Mouse (Mus musculus) ES-Bruce4 (cell line): ENCODE data around the gene Clk4. TPM values are rescaled to one million over a fixed set of nuclear protein-coding genes. Genes with fewer than 3 reads are reported as not detected.
A peak's percentile ranks its signal among the peaks of the same experiment; 100 is the strongest.

Experiments used
- H3K27ac ChIP-seq: 2 replicates; pipeline ENCODE4 v1.5.1; 2012; ENCODE audit warnings: low read length, inconsistent platforms; ENCODE audit not compliant: insufficient read depth
- H3K27me3 ChIP-seq: 2 replicates; pipeline ENCODE4 v1.6.1; 2012; ENCODE audit warnings: mild to moderate bottlenecking, low read length, inconsistent platforms; ENCODE audit not compliant: control insufficient read depth, poor library complexity, insufficient read depth, severe bottlenecking
- H3K36me3 ChIP-seq: 2 replicates; pipeline ENCODE4 v1.6.1; 2012; ENCODE audit warnings: inconsistent platforms, mild to moderate bottlenecking, low read length, moderate library complexity; ENCODE audit not compliant: control insufficient read depth, poor library complexity, insufficient read depth, severe bottlenecking
- H3K4me1 ChIP-seq: one replicate; pipeline ENCODE4 v1.8.1; 2011; ENCODE audit warnings: low read length; ENCODE audit not compliant: control insufficient read depth, insufficient read depth
- H3K4me3 ChIP-seq: 2 replicates; pipeline ENCODE4 v1.5.1; 2011; ENCODE audit warnings: low read depth, mild to moderate bottlenecking, low read length
- H3K9ac ChIP-seq: 2 replicates; pipeline ENCODE4 v1.6.1; 2012; ENCODE audit warnings: low read depth, mild to moderate bottlenecking, inconsistent platforms; ENCODE audit not compliant: poor library complexity, severe bottlenecking
- H3K9me3 ChIP-seq: replicated peaks from 2 replicates; pipeline ENCODE4 v1.6.1; 2012; ENCODE audit warnings: mild to moderate bottlenecking, low read length, inconsistent platforms; ENCODE audit not compliant: control insufficient read depth, poor library complexity, insufficient read depth, severe bottlenecking
- CTCF ChIP-seq: IDR thresholded peaks from one replicate; pipeline ENCODE4 v1.8.1; 2011; ENCODE audit warnings: low read depth, low read length
- EP300 ChIP-seq: IDR thresholded peaks from 2 replicates; pipeline ENCODE4 v1.6.1; 2011; ENCODE audit warnings: low read depth, low read length; ENCODE audit not compliant: insufficient read depth
- POLR2A ChIP-seq: IDR thresholded peaks from one replicate; pipeline ENCODE4 v1.8.1; 2011; ENCODE audit warnings: low read length; ENCODE audit not compliant: insufficient read depth
- polyA plus RNA-seq: library from polyadenylated mRNA; stranded (reverse); fragments of >200 nt; gene quantifications from 2 replicates; pipeline ENCODE4 v1.2.4, GENCODE M21; 2011; ENCODE audit warnings: low read depth; ENCODE audit not compliant: missing spikeins, insufficient read depth, insufficient read length

The Clk4 gene
- polyA plus RNA-seq, 1 experiment: 68.9 TPM

DNA sequence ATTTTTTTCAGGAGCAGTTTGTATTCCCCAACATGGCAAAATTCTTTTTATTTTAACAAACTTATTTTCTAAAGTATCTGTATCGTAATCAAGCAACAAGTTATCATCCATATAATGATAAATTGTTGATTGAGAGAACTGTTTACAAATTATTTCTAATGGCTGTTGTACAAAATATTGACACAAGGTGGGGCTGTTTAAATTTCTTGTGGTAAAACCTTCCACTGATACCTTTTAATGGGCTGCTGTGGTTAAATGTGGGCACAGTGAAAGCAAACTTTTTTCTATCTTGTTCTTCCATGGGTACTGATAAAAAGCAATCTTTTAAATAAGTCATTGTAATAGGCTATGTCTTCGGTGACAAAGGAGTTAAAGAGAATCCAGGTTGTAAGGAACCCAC lies 18.6 kb upstream of the Clk4 start:
- no peak overlapping the region for H3K4me3 ChIP-seq
- no peaks in the 10 kb centered on the region for H3K4me1 ChIP-seq
- no peak overlapping the region for H3K27ac ChIP-seq
- TF ChIP-seq EP300: no peak
- TF ChIP-seq CTCF: no peak
- no peak for TF ChIP-seq POLR2A
- no peaks in the 10 kb centered on the region for H3K36me3 ChIP-seq
- no peaks in the 10 kb centered on the region; the same call in 1 of the 2 replicates for H3K9me3 ChIP-seq
- H3K27me3 ChIP-seq: no peaks in the 10 kb centered on the region
- no peak overlapping the region for H3K9ac ChIP-seq

DNA sequence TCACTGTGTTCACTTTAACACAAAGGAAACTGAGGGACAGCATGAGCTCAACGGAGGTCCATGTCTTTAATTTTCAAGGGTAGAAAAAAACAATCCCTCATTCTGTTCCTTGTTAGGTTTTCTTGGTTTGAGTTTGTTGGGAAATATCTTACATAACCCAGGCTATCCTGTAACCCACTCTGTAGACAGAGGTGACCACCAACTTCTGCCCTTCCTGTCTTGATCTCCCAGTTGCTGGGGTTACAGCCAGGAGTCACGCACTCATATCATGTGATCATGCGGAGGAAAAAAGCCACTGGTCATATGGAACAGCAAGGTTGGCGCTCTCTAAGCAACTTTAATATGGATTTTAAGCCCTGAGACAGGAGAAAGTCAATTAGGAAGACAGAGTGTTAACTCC lies 4.5 kb upstream of the Clk4 start:
- Histone ChIP-seq H3K9ac (no peak overlapping the region), H3K27me3 (no peaks in the 10 kb centered on the region; the same call in none of the 2 replicates), H3K4me3 (no peak overlapping the region), H3K27ac (no peak overlapping the region), H3K36me3 (no peaks in the 10 kb centered on the region), H3K4me1 (no peaks in the 10 kb centered on the region), H3K9me3 (no peaks in the 10 kb centered on the region)
- TF ChIP-seq POLR2A (no peak), EP300 (no peak), CTCF (no peak)

- peak within 1 kb of the TSS; percentile 78 for H3K9ac ChIP-seq
- H3K9me3 ChIP-seq: no peaks in the 10 kb centered on the region
- TF ChIP-seq CTCF: no peak
- 0 out of 2 replicates have a peak, but pooled peaks have one; percentile 18 for TF ChIP-seq EP300
- peak; percentile 90 for TF ChIP-seq POLR2A
- H3K27ac ChIP-seq: 0 out of 2 replicates have a peak within 1 kb of the TSS, but pooled peaks have one; percentile 7
- peaks cover 9% of the 10 kb centered on the region; the same call in 1 of the 2 replicates for H3K36me3 ChIP-seq
- no peaks in the 10 kb centered on the region for H3K27me3 ChIP-seq
- peak within 1 kb of the TSS; percentile 79 for H3K4me3 ChIP-seq
- no peaks in the 10 kb centered on the region for H3K4me1 ChIP-seq
These were observed 1.1 kb downstream of the Clk4 start, which contains the start of gene BC049762 for GRCm38 (mm10) chr11:51262342-51263285. TSS of gene BC049762 (minus strand) at chr11:51263046.

- H3K27me3 ChIP-seq: no peaks in the 10 kb centered on the region
- TF ChIP-seq POLR2A (no peak), CTCF (no peak), EP300 (no peak)
- H3K4me3 ChIP-seq: peak overlapping the region; percentile 79
- peak overlapping the region; percentile 78 for H3K9ac ChIP-seq
- H3K9me3 ChIP-seq: no peaks in the 10 kb centered on the region
- H3K4me1 ChIP-seq: no peaks in the 10 kb centered on the region
- peaks cover 9% of the 10 kb centered on the region; the same call in 1 of the 2 replicates for H3K36me3 ChIP-seq
- no peak overlapping the region for H3K27ac ChIP-seq
These were observed 1.8 kb downstream of the Clk4 start for GRCm38 (mm10) chr11:51263286-51263831.

- TF ChIP-seq POLR2A (no peak), CTCF (no peak)
- H3K4me1 ChIP-seq: no peaks in the 10 kb centered on the region
- peaks cover 9% of the 10 kb centered on the region; the same call in 1 of the 2 replicates for H3K36me3 ChIP-seq
- peak overlapping the region; percentile 30 for H3K9ac ChIP-seq
- H3K4me3 ChIP-seq: peak overlapping the region; percentile 48
- H3K9me3 ChIP-seq: no peaks in the 10 kb centered on the region
- H3K27ac ChIP-seq: peak overlapping the region; percentile 26; the same call in 1 of the 2 replicates
- no peaks in the 10 kb centered on the region for H3K27me3 ChIP-seq
These were observed 2.8 kb downstream of the Clk4 start for GRCm38 (mm10) chr11:51264352-51264751.
